Mouse (Mus musculus) ES-E14 (cell line): ENCODE data around the gene Apoa2.

Experiments used
- MAFK ChIP-seq: IDR thresholded peaks from 2 replicates; pipeline ENCODE4 v1.6.1; 2014; ENCODE audit warnings: mild to moderate bottlenecking, low read depth, low read length, inconsistent platforms; ENCODE audit not compliant: insufficient read depth
- ZC3H11A ChIP-seq: IDR thresholded peaks from 2 replicates; pipeline ENCODE4 v1.6.1; 2012; ENCODE audit warnings: low read depth, mild to moderate bottlenecking, inconsistent platforms, low read length, borderline replicate concordance

- no peak for TF ChIP-seq ZC3H11A
- TF ChIP-seq MAFK: no peak
Measured at GRCm38 (mm10) chr1:171204249-171204644, 20.6 kb upstream of the Apoa2 start.
